ENCODE assay signal across 19 mouse cellular contexts in genomic region chr8:34562278-34562677, GRCm38 (mm10).
DNase-seq lines count a peak whose midpoint lies in the region; ATAC-seq and TF ChIP-seq lines count a peak whose summit lies in the region.
"Had no signal": no experiment of that assay in that cellular context is flagged by ENCODE, and none has a peak within 500 bp of the region (broad histone marks: within the 10 kb centered on the region; RNA-seq: fewer than 3 reads in every experiment).

No protein-coding gene starts in this region.

- H3K9me3 ChIP-seq in hindbrain, embryonic 11.5 days (ENCODE audit: control insufficient read depth, low read length): no peaks in the 10 kb centered on the region
- no peaks in the 10 kb centered on the region for H3K9me3 ChIP-seq in hindbrain, embryonic 16.5 days (ENCODE audit: control insufficient read depth, low read length)
- no peaks in the 10 kb centered on the region for H3K9me3 ChIP-seq in lung, embryonic 14.5 days (ENCODE audit: low read depth, low read length)
- H3K9me3 ChIP-seq in limb, embryonic 11.5 days (ENCODE audit: control insufficient read depth, low read length): no peaks in the 10 kb centered on the region
- H3K9me3 ChIP-seq: forebrain, embryonic 12.5 days; hindbrain, embryonic 15.5 days; neural tube, embryonic 12.5 days; stomach, embryonic 15.5 days had no signal

- 34% methylated on average over 8 of the region's 8 CpGs for WGBS in hindbrain, embryonic 11.5 days
- WGBS in hindbrain, embryonic 16.5 days: 58% methylated on average over 8 of the region's 8 CpGs
- WGBS in lung, embryonic 14.5 days: 40% methylated on average over 8 of the region's 8 CpGs
- WGBS in limb, embryonic 11.5 days: 16% methylated on average over 8 of the region's 8 CpGs

- H3K9ac ChIP-seq in hindbrain, embryonic 11.5 days (ENCODE audit: low read depth, low read length): no peak overlapping the region
- H3K9ac ChIP-seq in hindbrain, embryonic 16.5 days (ENCODE audit: low read depth, low read length): no peak overlapping the region
- no peak overlapping the region for H3K9ac ChIP-seq in lung, embryonic 14.5 days
- H3K9ac ChIP-seq in limb, embryonic 11.5 days (ENCODE audit: low read length): no peak overlapping the region
- H3K9ac ChIP-seq: forebrain, embryonic 12.5 days; hindbrain, embryonic 15.5 days; neural tube, embryonic 12.5 days; stomach, embryonic 15.5 days had no signal

- H3K4me2 ChIP-seq in hindbrain, embryonic 11.5 days (replicated peaks; ENCODE audit: low read depth, low read length): no peak overlapping the region
- H3K4me2 ChIP-seq in hindbrain, embryonic 16.5 days (ENCODE audit: low read length): no peak overlapping the region
- no peak overlapping the region for H3K4me2 ChIP-seq in lung, embryonic 14.5 days
- no peak overlapping the region for H3K4me2 ChIP-seq in limb, embryonic 11.5 days (ENCODE audit: low read depth, severe bottlenecking)
- H3K4me2 ChIP-seq: forebrain, embryonic 12.5 days; hindbrain, embryonic 15.5 days; neural tube, embryonic 12.5 days; stomach, embryonic 15.5 days had no signal

- H3K4me3 ChIP-seq in hindbrain, embryonic 11.5 days (ENCODE audit: low read depth, low read length): no peak overlapping the region
- H3K4me3 ChIP-seq in hindbrain, embryonic 16.5 days (ENCODE audit: low read length): no peak overlapping the region
- H3K4me3 ChIP-seq in lung, embryonic 14.5 days (ENCODE audit: low read depth, low read length): no peak overlapping the region
- no peak overlapping the region for H3K4me3 ChIP-seq in limb, embryonic 11.5 days (ENCODE audit: low read depth, low read length)
- H3K4me3 ChIP-seq: forebrain, embryonic 12.5 days; gastrocnemius, adult 2 months; hindbrain, embryonic 15.5 days; neural tube, embryonic 12.5 days; stomach, embryonic 15.5 days had no signal

- TF ChIP-seq CTCF in lung, embryonic 14.5 days (IDR thresholded peaks at IDR 0.05; ENCODE audit: low read depth): no peak

- peak; percentile 19 for DNase-seq in hindbrain, embryonic 11.5 days (ENCODE audit: low spot score)
- DNase-seq in lung, embryonic 14.5 days: peak; percentile 15
- DNase-seq in lung, postnatal 4 days: no peak
- peak; percentile 85 for DNase-seq in embryo, embryonic 10 days (ENCODE audit: low spot score)
- peak; percentile 46 for DNase-seq in limb, embryonic 11.5 days (ENCODE audit: low spot score)
- no peak for DNase-seq in spleen, adult 18-20 months
- DNase-seq in natural killer cell, adult 2 months (ENCODE audit: low spot score in 2 of 2): no peak
- DNase-seq: B cell, adult 2 months; cerebellum, postnatal 25 days; gastrocnemius, adult 2 months; heart, adult 11 months; layer of hippocampus, postnatal 36 days had no signal

- H3K27ac ChIP-seq in hindbrain, embryonic 11.5 days (ENCODE audit: low read depth, low read length): no peak overlapping the region
- H3K27ac ChIP-seq in hindbrain, embryonic 16.5 days (ENCODE audit: low read depth, low read length): no peak overlapping the region
- H3K27ac ChIP-seq in lung, embryonic 14.5 days (ENCODE audit: low read depth): no peak overlapping the region
- no peak overlapping the region for H3K27ac ChIP-seq in limb, embryonic 11.5 days (replicated peaks; ENCODE audit: low read depth, low read length)
- H3K27ac ChIP-seq: forebrain, embryonic 12.5 days; gastrocnemius, adult 2 months; hindbrain, embryonic 15.5 days; neural tube, embryonic 12.5 days; stomach, embryonic 15.5 days had no signal

- H3K4me1 ChIP-seq in hindbrain, embryonic 11.5 days (replicated peaks; ENCODE audit: control insufficient read depth, insufficient read depth, low read length): no peaks in the 10 kb centered on the region
- H3K4me1 ChIP-seq in hindbrain, embryonic 16.5 days (ENCODE audit: control insufficient read depth, insufficient read depth, low read depth, low read length): no peaks in the 10 kb centered on the region
- no peaks in the 10 kb centered on the region for H3K4me1 ChIP-seq in lung, embryonic 14.5 days (ENCODE audit: insufficient read depth)
- H3K4me1 ChIP-seq in limb, embryonic 11.5 days (ENCODE audit: control insufficient read depth, insufficient read depth, low read length): no peaks in the 10 kb centered on the region
- H3K4me1 ChIP-seq: forebrain, embryonic 12.5 days; hindbrain, embryonic 15.5 days had no signal

- no peaks in the 10 kb centered on the region for H3K27me3 ChIP-seq in hindbrain, embryonic 11.5 days (ENCODE audit: control insufficient read depth, insufficient read depth, low read length)
- no peaks in the 10 kb centered on the region for H3K27me3 ChIP-seq in hindbrain, embryonic 16.5 days (replicated peaks; ENCODE audit: control insufficient read depth, insufficient read depth, low read length)
- H3K27me3 ChIP-seq in lung, embryonic 14.5 days (ENCODE audit: insufficient read depth, low read length): no peaks in the 10 kb centered on the region
- no peaks in the 10 kb centered on the region for H3K27me3 ChIP-seq in limb, embryonic 11.5 days (ENCODE audit: control insufficient read depth, insufficient read depth, low read length)
- H3K27me3 ChIP-seq: hindbrain, embryonic 15.5 days; neural tube, embryonic 12.5 days; Patski; stomach, embryonic 15.5 days had no signal

- ATAC-seq in hindbrain, embryonic 11.5 days (ENCODE audit: low FRiP score): no peak
- no peak for ATAC-seq in hindbrain, embryonic 16.5 days
- ATAC-seq in lung, embryonic 14.5 days (ENCODE audit: insufficient read depth): no peak
- ATAC-seq in limb, embryonic 11.5 days (ENCODE audit: insufficient number of reproducible peaks, low FRiP score, low TSS enrichment, low read depth): no peak
- ATAC-seq: midbrain, embryonic 16.5 days; Patski had no signal

- H3K36me3 ChIP-seq in hindbrain, embryonic 11.5 days (ENCODE audit: control insufficient read depth, insufficient read depth, low read length): no peaks in the 10 kb centered on the region
- H3K36me3 ChIP-seq in hindbrain, embryonic 16.5 days (ENCODE audit: control insufficient read depth, insufficient read depth, low read length): no peaks in the 10 kb centered on the region
- H3K36me3 ChIP-seq in lung, embryonic 14.5 days (ENCODE audit: insufficient read depth): no peaks in the 10 kb centered on the region
- H3K36me3 ChIP-seq in limb, embryonic 11.5 days (ENCODE audit: control insufficient read depth, insufficient read depth, low read length): no peaks in the 10 kb centered on the region
- H3K36me3 ChIP-seq: forebrain, embryonic 12.5 days; hindbrain, embryonic 15.5 days; neural tube, embryonic 12.5 days; stomach, embryonic 15.5 days had no signal

Comparison
In these comparisons a context has a peak if more than half of its experiments do, and no peak if none do; other contexts are left out.
1. DNase-seq: peak in hindbrain, embryonic 11.5 days (single experiment), lung, embryonic 14.5 days (single experiment), embryo, embryonic 10 days (single experiment) and limb, embryonic 11.5 days (single experiment); none in lung, postnatal 4 days (0 of 2), spleen, adult 18-20 months (0 of 2) and natural killer cell, adult 2 months (0 of 2).